Mouse (Mus musculus): Measurements from ENCODE around the gene Grhl3. TPM values are rescaled to one million over a fixed set of nuclear protein-coding genes. Genes with fewer than 3 reads are reported as not detected.
A peak's percentile ranks its signal among the peaks of the same experiment; 100 is the strongest.

The Grhl3 gene
- total RNA-seq, 2 experiments from 2014 or later = 0.36 to 0.62 TPM

DNA sequence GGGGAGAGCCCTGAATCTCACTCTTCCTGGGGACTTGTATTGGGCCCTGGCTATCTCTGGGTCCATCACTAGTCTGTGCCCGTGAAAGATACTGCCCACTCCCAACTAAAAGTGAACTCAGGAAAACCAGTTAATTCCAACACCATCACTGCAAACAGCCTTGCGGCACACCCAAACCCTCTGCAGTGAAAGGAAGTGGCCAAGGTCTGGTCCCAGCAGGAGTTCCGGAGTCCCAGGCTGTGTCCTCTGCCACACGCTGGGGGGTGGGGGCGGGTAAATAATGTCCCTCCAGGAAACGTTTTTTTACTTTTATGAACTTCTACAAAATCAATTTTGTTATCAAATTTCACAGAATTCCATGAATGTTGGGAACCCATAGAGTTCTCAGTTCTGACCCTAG is 6.3 kb upstream of the Grhl3 start:
- intact Hi-C loops (cut with DNase I) = no loop called here
- no peak for DNase-seq (ENCODE audit: extremely low spot score in 1 of 2, low spot score in 2 of 2)

DNA sequence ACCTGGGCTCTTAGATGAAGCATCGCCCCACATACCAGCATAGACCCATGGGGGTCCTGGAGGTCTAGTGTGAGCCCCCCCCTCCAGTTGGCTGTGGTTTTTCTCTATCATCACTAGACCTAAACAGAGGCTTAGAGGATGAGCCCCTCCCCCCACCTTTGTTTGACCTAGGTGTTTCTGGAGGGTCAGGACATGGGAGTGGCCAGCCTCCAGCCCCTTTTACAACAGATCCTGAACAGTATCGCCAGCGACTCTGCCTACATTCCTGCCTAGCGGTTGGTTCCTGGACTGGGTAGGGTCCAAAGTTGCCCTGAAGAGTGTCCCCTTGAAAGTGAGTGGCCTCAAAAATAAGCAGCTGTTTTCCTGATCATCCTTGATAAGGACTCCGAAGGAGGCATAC is 5.1 kb upstream of the Grhl3 start:
- intact Hi-C loops (cut with DNase I) = no loop called here
- DNase-seq (ENCODE audit: extremely low spot score in 1 of 2, low spot score in 2 of 2) = no peak

DNA sequence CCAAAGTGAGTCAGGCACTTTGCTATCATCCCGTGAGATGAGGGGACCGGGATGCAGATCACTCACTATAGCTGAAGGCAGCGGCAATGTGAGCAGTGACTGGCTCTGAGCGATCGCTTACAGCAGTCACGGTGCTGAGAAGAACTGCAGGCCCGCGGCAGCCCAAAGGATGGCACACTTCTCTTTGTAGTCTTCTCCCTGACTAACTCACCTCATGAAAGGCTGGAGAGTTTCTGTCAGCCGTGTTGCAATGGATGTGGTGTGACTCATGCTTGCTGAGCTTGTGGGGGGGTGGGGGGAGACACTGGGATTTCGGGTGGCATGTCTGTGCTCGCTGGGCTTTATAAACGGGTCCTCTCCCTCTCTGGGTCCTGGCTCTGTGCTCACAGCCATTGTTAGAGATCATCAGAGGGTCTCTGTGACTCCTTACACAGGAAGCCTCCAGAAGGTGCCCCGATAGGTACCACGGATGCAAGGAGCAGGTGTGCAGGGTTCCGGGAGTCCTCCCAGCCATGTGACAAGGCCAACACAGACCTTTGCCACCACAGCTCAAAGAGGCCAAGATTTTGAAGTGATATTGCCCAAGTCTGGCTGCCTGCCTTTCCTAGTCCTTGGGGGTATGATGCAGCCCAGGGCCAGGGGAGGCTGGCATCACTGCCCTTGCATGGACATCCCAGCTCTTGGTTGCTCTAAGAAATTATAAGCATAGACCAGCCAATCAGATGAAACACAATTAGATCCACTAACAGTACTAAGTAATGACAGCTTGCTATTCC is 2.1 kb upstream of the Grhl3 start:
- intact Hi-C loops (cut with DNase I) = no loop called here
- DNase-seq (ENCODE audit: extremely low spot score in 1 of 2, low spot score in 2 of 2) = no peak

DNA sequence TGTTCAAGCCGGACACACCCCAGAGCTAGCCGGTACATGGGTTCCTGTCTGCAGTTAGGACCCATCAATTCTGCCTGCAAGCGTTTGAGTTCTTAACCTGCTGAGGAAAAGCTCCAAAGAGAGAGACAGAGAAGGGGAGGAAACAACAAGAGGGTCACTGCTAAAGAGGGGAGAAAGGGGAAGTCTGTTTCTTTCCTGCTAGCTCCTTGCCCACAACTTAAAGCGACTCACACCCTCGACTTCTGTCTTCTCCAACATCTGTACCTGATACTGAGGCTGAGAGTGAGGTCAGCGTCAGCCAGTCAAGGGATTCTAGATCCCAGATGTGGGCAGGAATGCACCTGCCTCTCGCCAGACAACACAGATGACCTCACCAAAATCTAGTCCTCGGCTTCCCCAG is 1.2 kb downstream of the Grhl3 start:
- intact Hi-C loops (cut with DNase I) = no loop called here
- no peak for DNase-seq (ENCODE audit: extremely low spot score in 1 of 2, low spot score in 2 of 2)

DNA sequence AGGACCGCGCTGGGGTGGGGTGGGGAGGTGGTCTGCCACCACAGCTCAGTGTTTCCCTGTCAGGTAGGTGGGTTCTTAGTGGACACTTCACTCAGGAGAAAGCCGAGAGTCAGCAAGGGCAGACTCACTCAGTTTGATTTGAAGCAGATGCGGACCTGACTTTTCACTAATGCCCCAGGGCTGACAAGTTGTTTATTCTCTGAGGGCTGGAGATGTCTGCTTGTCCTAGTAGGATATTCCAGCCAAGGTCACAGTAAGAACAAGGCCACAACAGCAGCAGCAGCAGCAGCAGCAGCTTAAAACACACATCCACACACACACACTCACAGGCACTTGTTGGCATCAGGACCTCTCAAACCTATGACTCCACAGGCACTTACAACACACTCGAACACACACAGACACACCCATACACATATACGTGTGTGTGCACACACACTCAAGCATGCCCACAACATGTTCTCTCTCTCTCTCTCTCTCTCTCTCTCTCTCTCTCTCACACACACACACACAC is 2.3 kb downstream of the Grhl3 start:
- DNase-seq (ENCODE audit: extremely low spot score in 1 of 2, low spot score in 2 of 2) = no peak
- intact Hi-C loops (cut with DNase I) = no loop called here

DNA sequence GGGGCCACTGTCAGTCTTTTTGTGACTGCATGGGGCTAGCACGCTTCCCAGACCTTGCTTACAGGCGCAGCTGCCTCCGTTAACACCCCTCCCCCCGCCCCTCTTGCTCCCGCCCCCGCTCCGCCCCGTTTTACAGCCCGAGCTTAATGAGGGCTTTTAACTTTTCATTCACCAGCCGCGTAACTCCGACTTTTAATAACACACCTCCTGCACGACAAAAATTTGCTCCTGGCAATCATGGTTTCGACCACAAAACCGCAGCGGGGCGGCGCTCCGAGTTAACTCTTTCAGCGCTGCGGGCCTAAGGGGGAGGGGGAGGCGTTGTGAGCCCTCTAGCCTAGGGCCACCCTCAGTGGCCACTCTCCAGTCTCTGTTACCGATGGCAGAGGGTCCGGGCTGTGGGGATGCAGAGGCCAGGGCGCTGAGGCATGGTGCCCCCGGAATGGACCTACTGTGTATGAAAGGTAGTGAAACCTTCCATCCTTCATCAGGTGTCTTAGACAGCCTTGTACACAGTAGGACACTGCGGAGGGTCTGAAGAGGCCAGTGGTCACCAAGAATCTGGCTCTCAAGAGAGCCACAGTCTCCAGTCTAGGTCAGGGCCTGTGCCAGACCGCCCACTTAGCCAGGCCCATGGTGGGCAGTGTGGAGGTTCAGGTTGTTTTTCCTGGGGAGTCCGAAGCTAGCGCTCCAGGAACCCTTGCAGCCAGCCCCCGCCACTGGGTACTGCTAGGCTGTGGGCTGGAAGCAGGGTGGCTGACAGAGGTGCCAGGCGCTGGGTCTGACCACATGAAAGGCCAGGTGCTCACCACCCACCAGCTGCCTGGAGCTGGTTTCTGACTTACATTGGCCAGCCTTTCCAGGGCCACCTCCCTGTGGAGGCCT is 3.0 kb downstream of the Grhl3 start:
- peak in 1 of 2 experiments; percentile 41 for DNase-seq (ENCODE audit: extremely low spot score in 1 of 2, low spot score in 2 of 2)
- intact Hi-C loops (cut with DNase I) = no loop called here

DNA sequence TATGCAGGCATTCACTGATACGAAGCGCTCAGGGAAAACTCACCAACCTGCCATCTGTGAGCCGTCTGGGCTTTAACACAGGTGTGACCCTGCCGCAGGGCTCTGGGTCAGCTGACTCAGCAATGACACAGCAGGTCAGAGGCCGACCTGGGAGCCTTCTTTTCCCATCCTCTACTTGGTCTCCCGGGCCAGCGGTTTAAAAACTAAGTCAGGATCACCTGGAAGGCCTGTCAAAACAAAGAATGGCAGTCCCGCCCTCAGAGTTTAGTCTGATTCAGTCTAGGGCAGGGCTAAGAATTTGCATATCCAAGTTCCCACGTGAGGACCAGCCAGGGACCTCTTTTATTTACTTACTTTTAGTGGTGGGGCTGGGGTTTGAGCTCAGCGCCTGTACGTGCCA is 4.2 kb downstream of the Grhl3 start:
- intact Hi-C loops (cut with DNase I) = no loop called here
- DNase-seq (ENCODE audit: extremely low spot score in 1 of 2, low spot score in 2 of 2) = no peak

DNA sequence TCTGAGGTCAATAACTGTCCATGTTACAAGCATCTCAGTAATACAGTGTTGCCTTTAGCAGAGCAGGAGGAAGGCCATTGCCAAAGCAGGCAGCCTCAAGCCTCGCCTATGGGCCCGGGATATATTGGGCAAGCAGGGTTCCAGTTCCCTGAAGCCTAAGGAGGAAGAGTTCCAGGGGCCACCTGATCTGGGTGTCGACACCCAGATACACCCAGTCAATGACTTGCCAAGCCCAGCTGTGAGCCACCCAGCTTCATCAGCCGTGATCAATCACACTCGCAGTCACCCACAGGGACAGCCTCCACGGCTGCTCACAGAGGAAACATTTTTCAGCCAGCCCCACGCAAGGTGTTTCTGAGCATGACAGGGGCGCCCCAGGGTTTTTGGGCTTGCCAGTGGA is 5.9 kb downstream of the Grhl3 start:
- DNase-seq (ENCODE audit: extremely low spot score in 1 of 2, low spot score in 2 of 2) = no peak
- intact Hi-C loops (cut with DNase I) = no loop called here

DNA sequence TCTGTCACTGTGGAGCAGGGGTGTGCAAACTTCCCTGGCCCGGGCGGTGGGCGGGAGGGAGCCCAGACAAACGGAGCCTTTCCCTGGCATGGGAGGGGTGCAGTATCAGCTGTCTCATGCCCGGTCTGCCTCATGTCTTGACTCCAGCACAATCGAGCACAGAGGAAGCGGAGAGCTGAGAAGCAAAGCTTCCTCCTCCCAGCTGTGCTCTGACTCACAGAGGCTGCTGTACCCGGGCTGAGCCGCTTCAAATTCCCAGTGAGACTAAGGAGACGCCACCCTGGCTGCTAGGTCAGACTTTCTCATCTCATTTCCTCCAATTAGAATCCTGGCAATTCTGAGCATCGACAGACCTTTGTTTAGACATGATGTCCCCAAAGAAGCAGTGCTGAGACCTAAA is 6.4 kb downstream of the Grhl3 start:
- intact Hi-C loops (cut with DNase I) = no loop called here
- no peak for DNase-seq (ENCODE audit: extremely low spot score in 1 of 2, low spot score in 2 of 2)

DNA sequence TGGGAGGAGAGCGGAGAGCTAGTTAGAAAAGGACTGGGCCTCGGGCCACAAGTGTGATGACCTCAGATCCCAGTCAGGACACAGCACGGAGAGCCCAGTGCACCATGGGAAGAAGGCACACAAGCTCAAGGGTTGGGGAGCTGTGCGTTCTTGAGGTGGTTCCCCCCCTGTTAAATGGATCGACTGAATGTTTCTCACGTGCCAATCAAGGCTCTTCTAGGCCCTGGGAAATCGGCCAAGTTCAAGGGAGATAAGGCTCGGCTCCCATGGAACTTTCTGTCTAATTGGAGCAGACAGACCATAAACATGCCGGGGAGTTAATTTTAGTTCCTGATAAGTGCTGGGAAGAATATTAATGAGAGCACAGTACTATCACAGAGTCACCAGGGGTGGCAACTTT is 8.0 kb downstream of the Grhl3 start:
- DNase-seq (ENCODE audit: extremely low spot score in 1 of 2, low spot score in 2 of 2) = no peak
- intact Hi-C loops (cut with DNase I) = no loop called here

DNA sequence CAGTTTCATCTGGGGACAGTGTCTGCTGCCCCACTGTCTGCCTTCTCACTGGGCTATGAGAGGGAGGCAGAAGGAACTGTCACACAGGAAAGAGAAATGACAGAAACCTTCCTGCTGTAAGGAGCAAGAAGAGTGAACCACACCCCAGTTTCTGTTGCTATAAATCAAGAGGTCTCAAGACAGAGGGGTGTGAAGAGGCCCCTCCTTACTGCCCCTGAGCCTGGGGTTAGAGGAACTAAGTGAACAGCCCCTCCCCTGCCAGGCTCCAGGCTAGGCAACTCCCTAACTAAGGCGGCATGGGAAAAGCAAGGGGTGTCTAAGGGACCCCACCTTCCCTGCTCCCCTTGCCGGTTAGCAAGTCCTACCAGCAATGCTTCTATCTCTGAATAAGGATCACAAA is 9.6 kb downstream of the Grhl3 start:
- DNase-seq (ENCODE audit: extremely low spot score in 1 of 2, low spot score in 2 of 2) = no peak

DNA sequence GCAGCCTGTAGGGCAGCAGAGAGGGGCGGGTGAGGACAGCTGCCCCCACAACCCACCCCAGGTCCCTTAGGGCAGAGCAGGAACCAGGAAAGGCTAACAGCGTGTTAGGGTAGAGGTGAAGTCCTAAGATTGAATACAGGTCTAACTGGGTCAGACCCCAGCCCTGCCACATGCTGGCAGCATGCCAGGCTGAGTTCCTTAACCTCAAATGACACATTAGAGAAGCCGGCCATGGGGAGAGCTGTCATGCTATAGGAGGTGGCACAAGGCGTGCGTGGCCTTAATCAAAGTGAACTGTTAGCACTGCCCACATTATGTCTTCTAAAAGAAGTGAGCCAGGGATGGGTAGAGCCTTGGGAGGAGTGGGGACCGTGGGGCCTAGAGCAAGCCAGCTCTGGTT is 24.1 kb downstream of the Grhl3 start:
- no peak for DNase-seq (ENCODE audit: extremely low spot score in 1 of 2, low spot score in 2 of 2)
- intact Hi-C loops (cut with DNase I) = no loop called here

More for the DNA sequence above, 9.6 kb downstream of the Grhl3 start:
- intact Hi-C loops (cut with DNase I) = no loop called here

DNA sequence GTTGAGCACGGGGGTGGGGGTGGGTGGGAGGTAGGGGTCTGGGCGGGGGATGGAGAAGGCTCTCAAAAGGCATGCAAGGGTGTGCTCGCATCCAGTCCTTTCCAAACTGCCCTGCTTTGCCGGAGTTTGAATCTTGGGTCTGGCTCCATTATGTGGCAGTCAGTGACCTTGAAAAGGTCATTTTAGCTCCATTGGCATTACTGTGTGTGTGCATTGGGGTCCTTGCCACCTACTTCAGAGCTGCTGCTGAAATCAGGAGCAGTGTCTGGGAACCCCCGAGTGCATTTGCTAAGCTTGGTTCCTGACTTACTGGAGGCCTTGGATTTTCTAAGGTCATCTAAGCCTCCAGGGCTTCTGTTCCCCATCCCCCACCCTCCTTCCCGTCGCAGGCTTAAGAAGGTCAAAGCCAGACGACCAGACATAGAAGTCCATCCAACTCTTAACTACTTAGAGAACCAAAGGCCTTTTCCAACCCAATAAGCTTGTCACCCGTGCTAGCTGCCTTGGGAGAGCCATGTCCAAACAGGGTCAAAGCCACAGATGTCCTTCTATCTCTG is 24.8 kb downstream of the Grhl3 start:
- intact Hi-C loops (cut with DNase I) = no loop called here
- DNase-seq (ENCODE audit: extremely low spot score in 1 of 2, low spot score in 2 of 2) = no peak

DNA sequence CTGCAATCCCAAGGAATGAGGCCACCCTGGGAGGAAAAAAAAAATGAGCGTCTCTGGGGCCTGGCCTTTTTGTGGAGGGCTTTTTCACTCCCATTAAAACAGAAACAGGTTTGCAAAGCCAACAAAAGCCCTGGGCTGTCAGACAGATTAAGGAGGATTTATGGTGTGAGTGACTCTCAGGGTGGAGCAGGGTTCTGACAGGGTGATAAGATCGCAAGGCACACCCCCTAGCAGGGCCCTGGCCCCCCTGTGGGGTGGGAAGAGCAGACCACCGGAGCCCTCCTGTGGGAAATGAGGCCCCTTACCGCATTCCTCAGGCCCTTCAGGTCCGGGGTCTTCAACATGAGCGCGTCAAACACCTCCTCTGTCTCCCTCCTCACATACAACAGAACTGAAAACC is 25.3 kb downstream of the Grhl3 start:
- intact Hi-C loops (cut with DNase I) = no loop called here
- no peak for DNase-seq (ENCODE audit: extremely low spot score in 1 of 2, low spot score in 2 of 2)

DNA sequence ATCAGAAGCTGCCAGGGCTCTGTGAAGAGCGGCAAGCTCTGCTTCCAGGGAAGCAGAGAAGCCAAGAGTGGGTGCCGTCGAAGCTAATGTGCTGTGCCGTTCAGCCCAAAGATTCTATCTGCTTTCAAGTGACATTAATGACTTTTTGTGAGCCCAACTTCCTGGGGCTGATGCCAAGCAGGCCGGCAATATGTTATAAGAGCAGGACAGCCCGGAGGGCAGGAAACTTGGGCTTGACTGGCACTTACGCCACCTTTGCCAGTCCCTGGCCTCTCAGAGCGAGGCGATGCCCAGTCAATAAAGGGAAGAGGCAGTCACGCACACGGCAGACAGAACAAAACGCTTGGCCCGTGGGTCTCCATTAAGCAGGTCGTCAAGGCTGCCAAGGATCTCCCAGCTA is 25.9 kb downstream of the Grhl3 start:
- no peak for DNase-seq (ENCODE audit: extremely low spot score in 1 of 2, low spot score in 2 of 2)
- intact Hi-C loops (cut with DNase I) = no loop called here

DNA sequence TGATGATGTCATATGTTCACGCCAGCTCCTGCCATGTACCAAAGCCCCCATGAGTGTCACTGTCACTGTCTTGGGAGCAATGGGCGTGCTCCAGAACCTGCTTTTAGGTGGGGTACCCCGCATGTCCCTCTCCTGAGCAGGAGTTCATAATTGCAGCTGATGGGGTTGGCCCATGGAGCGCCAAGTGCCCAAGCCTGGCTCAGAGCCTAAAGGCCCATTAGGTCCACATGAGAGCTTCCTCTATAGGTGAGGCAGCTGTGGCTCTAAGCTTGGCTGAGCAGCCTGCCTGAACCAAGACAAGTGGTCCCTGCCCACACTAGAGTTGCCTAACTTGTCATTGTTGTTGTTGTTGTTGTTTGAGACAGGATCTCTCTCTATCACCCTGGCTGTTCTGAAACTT is 26.6 kb downstream of the Grhl3 start:
- intact Hi-C loops (cut with DNase I) = no loop called here
- no peak for DNase-seq (ENCODE audit: extremely low spot score in 1 of 2, low spot score in 2 of 2)

DNA sequence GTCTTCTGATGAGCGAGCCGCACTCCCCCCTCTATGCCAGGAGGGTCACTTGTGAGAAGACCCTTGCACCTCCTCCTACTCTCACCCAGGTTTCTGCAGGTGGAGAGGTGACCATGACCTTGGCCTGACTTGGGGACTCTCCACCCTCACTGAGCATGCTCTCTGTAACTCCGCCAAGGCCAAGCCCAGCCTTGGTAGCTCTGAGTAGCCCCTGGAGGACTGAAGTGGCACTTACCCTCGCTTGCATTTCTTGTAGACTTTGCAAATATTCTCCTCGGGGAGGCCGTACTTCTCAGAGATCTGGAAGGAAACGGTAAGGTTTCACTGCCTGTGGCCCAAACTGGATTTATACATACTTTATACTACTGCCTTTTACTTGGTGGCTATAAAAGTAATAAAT is 27.4 kb downstream of the Grhl3 start:
- intact Hi-C loops (cut with DNase I) = no loop called here
- no peak for DNase-seq (ENCODE audit: extremely low spot score in 1 of 2, low spot score in 2 of 2)

DNA sequence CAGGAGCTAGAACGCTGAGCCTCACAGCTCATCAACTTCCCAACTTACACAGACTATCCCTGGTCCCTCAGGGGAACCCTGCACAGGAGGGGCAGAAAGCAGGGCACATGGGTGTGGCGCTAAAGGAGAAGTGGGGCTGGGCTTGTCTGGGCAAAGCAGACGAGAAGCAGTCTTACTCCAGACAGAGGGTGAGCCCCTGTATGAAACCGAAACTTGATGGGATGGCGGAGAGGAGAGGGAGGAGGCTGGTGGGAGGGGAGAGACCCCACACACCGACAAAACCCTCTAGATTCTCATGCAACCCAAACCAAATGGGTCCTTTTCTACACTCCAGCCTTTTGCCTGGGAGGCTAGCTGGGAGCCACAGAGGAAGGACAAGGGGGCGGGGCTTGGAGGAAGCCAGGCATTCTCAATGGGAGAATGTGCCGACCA is 28.3 kb downstream of the Grhl3 start:
- DNase-seq (ENCODE audit: extremely low spot score in 1 of 2, low spot score in 2 of 2) = no peak
- intact Hi-C loops (cut with DNase I) = no loop called here

DNA sequence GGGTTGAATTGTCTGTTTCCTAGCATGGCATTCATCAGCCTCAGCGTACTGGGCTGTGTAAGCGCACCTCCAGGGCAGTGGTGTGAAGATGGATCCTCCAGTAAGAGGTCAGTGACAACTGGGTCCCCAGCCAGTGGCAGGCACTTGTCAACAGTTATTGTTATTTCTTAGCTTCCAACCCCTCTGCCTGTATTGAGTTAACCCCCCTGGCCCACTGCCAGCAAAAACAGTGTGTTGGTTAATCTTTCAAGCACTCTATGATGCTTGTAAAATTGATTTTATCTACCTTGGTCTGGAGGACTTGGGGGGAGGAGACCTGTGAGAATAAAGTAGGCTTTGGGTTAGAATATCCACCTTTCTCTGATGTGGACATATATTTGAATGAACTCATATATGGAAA is 29.1 kb downstream of the Grhl3 start:
- intact Hi-C loops (cut with DNase I) = no loop called here
- peak in 1 of 2 experiments; percentile 48 for DNase-seq (ENCODE audit: extremely low spot score in 1 of 2, low spot score in 2 of 2)

DNA sequence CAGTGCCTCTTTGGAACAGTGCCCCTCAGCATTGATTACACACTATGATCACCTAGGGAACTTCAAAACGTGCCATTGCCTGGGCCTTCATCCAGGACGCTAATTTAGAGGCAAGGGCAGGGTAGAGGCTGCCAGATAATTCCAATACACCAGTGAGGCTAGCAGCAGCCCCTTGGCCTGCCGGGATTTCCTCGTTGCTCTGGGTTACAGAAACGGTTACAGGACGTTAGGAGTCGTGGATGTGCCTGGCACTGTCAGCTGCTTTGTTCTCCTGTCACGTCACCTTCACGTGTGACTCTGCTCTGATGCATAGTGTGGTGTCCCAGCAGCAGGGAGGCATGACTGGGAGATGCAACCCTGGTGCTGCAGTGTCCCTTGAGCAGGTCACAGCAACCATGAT is 33.4 kb downstream of the Grhl3 start:
- DNase-seq (ENCODE audit: extremely low spot score in 1 of 2, low spot score in 2 of 2) = no peak
- intact Hi-C loops (cut with DNase I) = no loop called here
